Mouse (Mus musculus): ENCODE results near the gene Mrpl33.
A peak's percentile ranks its signal among the peaks of the same experiment; 100 is the strongest.

- TF ChIP-seq POLR2A (IDR thresholded peaks at IDR 0.05; ENCODE audit: borderline replicate concordance, extremely low read depth, low read depth, low read length) (no peak), CTCF (IDR thresholded peaks at IDR 0.05; ENCODE audit: insufficient read depth, low read length) (peak; percentile 95)
These were observed 33.2 kb upstream of the Mrpl33 start for GRCm38 (mm10) chr5:31563496-31563895.

Measured in lung, adult 2 months (tissue).